Mouse (Mus musculus): ENCODE results near the gene Tec.

DNA sequence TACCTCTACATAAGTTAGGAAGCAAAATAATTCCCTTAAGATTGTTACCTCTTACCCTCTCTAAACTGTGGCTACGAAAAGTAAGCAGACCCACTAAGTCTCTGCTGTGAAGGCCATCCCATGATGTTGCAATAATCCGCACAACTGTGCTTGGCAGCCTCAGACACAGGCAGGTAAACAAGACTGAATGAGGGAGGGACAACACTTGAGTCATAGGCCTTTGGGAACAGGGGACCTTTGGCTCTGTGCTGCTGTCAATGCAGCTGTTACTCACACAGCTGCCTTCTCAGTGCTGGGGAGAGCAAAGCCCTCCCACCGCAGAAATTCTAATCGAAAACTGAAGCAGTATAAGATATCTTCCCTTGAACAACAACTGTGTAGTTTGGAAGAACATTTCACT is 10.5 kb downstream of the Tec start:
- no peak for TF ChIP-seq CTCF (IDR thresholded peaks at IDR 0.05; ENCODE audit: low read depth)
- no peak for TF ChIP-seq EP300 (optimal IDR thresholded peaks at IDR 0.05)

Data from stomach, postnatal 0 days (tissue).